Mouse (Mus musculus): ENCODE data around the gene Hlcs.
A peak's percentile ranks its signal among the peaks of the same experiment; 100 is the strongest.
"Not testable (repeated sequence)": the region's sequence is repeated elsewhere in the genome, so short reads cannot be mapped to it uniquely, and the experiment has no call there.

Gene Hlcs

DNA sequence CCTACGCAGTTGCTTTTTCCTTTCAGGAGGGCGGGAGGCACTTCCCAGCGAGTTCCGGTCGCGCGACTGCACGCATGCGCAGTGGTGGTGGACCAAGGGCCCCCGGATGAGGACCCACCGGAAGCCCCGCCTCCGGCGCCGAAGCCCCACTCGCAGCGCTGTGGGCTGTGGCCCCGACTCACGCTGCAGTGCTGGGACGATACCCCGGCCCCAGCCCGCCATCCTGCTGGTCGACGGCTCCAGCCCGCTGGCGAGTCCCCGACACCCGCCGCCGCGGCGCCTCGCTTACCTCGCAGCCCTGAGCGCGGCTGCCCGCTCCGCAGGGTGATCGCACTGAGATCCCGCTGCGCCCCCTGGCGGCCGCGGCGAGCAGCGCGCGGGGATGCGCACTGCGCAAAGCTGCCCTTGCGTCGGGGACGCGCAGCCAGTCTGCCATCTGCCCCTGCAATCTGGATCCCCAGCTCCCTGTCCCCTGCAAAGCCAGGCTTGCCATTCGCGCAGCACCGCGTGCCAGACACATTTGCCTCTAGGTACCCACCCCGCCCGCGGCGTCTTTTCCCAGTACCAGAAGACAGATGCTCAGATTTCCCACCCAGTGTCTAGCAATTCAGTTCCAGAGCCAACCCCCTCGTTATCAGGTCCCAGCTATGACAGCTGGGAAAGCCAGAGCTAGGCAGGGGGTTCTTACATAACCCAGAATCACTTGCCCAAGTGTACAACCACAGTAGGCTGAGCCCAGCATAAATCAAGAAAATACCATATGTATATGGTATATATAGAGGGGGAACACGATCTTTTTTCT is at the start of gene Hlcs:
Gene Hlcs (minus strand): TSS at position 343 of the 802 bp plus-strand sequence.
- peak; percentile 97 to 98 for DNase-seq (ENCODE audit: low spot score in 2 of 2)

DNA sequence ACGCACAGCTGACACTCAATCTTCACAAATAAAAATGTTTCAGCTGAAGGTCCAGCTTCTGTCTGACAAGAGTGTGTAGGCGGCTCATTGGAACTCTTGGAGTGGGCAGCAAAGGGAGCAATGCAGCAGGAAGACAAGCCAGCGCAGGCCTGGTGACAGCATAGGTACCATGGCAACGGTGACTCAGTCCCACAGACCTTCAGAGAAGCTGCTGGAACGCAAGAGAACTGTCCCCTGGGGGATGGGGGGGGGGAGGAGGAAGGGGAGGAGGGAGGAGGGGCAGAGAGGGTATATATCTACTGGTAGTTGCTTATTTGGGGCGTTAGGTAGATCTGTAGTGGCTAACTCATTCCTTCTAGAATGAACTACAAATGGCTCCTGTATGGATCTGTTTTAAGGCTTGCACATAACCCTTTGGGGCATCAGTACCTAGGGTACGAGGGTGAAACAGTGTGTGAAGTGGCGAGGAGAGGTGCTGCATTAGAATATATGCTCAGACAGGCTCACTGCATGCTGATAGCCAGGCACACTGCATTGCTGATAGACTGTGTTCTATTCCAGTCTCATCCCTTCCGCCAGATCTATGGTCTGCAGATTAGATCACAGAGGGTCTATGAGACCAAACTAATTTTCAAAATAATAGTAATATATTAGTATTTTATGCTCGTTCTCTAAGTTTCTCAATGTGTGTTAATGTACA is 49.0 kb upstream of the Hlcs start:
- peak in 1 of 2 experiments; percentile 21 for DNase-seq (ENCODE audit: low spot score in 2 of 2)

DNA sequence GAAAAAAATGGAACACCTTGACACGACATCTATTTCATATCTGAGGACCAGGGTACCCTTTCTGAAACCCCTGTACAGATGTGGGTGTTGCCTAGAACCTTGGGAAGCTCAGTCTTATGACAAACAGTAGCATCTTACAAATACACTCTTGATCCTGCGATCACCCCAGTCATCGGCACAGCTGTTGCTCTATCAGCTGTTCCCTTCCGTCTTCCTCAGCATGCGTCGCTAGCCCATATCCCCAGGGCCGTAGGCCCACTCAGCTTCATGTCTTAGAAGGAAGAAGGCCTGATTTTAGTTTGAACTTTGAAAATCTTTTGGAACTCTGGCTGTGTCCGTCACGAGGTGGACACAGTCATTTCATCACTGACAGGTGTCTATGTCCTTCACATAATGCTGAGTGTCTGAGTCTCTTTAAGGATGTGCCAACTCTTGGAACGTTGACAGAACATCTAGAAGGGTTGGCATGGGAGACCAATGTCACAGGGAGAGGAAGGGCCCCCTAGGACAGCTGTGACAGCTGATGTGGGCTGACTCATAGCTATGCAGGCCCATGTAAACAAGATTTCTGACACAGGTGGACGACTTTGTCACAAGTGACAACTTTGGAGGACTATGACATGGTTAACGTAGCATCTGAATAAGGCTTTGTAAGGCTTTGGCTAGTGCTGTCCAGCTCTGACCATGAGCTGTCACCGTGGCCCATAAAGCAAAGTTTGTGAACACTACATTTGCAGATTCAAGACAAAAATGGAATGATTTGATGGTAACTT is 47.4 kb upstream of the Hlcs start:
- no peak for DNase-seq (ENCODE audit: low spot score in 2 of 2)

DNA sequence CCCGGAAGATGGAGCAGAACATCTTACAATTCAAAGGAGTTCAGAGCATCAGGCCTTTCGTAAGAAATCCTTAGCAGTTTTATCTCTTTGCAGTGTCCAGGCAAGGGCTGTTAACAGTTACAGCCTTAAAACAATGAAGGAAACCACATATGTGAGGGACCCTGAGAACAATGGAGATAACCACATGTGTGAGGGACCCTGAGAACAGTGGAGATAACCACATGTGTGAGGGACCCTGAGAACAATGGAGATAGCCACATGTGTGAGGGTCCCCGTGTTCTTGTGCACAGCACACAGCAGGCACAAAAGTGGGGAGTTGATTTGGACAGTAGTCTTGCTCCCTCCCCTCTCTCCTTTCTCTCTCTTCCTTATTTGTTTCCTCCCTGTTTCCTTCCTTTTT is 44.7 kb upstream of the Hlcs start:
- DNase-seq (ENCODE audit: low spot score in 2 of 2): no peak

DNA sequence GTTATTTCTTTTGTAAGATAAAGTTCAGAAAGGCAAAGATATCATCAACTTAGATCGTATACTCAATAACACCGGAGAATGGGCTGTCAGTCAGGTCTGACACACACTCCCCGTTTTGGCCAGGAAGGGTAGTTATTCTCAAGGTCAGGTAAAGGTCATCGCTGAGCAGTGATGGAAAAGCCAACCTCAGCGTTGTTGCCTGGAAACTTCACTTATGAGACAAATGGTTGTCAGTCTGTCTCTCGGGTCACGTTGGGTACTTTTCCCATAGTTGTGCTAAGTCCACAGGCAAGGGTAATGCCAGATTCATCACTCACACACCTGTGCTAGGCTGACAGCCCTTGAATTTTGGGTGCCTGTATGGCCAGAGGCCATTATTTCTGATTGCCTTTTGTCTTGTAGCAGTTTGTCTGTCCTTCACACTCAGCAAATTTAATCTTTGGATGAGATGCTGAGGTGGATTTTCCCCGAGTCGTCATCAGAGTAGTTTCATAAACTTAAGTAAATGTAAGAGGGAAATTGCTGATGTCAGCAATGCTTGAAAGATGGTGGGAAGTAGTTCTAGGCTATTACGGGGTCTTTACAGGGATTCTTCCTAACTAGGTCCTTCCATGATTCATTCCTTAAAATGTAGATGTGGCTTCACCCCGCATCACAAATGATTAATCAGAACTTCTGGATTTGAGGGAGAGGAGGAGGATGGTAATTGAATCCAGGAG is 43.6 kb upstream of the Hlcs start:
- no peak for DNase-seq (ENCODE audit: low spot score in 2 of 2)

DNA sequence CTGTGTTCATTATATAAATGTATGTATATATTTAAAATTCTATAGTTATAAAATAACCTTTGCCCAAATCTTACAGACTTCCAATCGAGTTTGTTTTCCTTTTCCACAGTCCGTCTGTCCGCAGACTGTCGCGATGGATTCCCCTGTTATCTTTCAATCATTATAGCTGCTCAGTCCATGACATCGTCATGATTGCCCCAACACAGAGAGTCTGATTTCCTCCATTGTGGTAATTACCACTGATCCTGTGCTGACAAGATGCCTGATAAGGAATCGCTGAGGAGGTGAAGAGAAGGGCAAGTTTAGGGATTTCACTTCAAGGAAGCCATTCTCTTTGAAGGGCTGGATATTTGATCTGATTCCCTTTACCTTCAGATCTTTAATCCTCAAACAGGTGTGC is 42.7 kb upstream of the Hlcs start:
- DNase-seq (ENCODE audit: low spot score in 2 of 2): no peak

DNA sequence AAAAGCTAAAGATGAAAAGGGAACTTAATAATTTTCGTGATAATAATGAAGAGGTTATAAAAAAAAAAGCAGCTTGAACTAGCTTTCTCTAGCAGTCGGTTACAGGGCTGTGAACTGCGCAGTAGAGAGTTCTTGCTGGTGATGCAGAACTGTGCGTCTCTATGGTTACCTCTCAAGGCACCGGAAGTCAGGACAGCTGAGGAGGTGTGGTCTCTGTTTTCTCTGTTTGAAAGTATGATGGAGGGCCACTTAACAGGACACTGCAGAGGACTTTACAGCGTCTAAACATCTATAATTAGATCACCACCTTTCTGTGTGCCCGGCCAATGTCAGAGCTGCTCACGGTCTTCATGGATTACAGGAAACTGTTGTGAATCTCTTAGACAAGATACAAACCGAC is 41.1 kb upstream of the Hlcs start:
- peak in 1 of 2 experiments; percentile 43 for DNase-seq (ENCODE audit: low spot score in 2 of 2)

DNA sequence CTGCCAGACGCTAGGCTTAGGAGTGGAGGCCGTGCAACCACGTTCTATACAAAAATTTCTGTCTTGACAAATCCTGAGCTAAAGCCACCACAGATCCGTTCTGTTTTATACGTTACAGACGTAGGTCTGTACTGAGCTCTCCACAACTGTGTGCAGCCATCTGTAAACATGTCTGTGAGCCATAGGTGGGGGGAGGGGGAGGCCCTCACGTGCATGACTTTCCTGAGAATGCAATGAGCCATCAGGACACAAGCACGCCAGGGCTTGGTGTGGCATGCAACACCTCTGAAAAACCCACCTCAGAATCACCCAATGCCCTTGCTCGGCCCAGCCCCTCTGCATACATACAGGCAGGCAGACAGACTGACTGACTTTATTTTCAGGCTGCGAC is 36.9 kb upstream of the Hlcs start:
- peak in 1 of 2 experiments; percentile 26 for DNase-seq (ENCODE audit: low spot score in 2 of 2)

DNA sequence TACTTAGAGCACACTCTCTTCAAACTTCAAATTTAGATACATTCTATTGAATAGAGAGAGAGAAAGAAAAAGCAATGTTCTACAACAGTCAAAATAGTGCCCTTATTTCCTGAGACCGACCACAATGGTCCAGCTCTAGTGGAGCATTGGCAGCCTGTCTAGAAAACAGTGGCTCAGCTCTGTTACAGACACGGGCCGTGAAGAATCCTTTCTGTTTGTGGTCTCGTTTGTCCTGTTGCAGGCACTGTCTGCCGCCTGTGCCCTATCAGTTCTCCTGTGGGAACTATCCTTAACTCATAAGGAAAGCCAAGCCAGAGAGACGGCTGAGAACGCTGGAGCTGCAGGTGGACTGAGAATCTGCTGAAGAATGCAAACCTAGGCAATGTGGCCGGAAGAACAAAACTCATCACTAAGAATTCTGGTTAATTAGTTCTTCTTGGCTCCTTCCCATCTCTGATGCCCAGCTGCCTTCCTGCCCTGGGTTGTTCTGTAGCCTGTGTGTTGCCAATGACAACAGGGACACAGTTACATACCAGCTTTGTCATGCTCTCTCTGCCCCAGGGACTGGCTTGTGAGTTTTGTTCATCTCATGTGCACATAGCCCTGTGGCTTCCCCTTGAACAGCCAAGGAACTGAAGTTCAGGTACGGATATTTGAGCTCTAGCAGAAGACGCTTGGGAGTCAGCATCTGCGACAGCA is 36.4 kb upstream of the Hlcs start:
- DNase-seq (ENCODE audit: low spot score in 2 of 2): no peak

DNA sequence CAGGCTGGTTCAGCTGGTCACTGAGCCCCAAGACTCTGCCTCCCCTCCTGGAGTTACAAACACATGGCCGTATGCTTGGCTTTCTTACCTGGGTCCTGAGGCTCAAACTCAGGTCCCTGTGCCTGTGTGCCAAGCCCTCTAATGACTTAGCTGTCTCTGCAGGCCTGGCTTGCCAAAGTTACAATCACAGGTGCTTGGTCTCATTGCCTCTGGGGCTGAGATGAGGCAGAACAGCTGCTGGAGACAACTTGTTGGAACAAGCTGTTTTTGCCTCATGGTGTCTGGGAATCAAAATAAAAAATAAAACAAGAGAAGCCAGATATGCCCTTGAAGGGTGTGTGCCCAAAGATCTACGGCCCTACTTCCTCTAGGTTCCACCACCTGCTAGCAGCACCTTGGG is 35.4 kb upstream of the Hlcs start:
- DNase-seq (ENCODE audit: low spot score in 2 of 2): no peak

DNA sequence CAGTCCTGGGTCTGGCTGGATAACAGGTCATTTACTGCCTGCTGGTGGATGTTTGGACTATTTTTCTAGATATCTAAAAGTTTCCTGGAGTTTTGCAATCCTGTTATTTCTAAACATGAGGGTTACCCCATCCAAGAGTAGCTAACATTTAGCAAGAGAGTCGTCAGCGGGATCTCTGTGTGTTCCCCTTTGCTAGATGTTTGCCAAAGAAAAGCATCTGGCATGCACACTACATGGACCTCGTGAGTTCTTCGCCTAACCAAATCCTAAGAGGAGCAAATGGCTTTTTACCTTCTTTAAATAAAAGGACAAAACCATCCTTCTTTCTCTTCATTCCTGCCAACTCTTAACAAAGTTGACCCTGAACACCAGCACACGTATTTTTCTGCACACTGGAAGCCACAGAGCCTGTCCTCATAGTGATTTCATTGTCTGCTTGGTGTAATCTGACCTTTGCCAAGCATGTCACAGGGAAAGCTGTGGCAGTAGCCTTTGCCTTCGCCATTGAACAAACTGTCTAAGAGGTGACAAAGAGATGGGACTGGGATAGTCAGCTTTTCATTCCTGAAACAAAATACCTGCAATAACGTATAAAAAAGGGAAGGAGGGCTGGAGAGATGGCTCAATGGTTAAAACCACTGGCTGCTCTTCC is 33.8 kb upstream of the Hlcs start:
- DNase-seq (ENCODE audit: low spot score in 2 of 2): no peak

DNA sequence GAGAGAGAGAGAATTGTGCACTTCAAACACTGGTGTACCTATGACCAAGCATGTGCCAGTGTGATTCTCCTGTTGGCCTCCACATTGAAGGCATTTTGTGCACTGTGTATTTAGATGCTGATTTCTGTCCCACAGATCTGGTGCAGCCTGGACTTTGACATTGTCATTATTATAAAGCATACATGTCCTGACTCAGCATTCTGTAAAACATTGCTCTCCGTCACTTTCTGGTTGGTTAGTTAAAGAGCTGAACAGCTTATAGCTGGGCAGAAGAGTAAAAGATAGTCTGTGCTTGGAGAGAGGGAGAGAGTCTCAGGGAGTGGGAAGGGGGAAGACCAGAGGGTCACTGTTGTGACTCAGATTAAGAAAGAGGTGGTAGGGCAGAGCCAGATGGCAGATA is 32.4 kb upstream of the Hlcs start:
- no peak for DNase-seq (ENCODE audit: low spot score in 2 of 2)

DNA sequence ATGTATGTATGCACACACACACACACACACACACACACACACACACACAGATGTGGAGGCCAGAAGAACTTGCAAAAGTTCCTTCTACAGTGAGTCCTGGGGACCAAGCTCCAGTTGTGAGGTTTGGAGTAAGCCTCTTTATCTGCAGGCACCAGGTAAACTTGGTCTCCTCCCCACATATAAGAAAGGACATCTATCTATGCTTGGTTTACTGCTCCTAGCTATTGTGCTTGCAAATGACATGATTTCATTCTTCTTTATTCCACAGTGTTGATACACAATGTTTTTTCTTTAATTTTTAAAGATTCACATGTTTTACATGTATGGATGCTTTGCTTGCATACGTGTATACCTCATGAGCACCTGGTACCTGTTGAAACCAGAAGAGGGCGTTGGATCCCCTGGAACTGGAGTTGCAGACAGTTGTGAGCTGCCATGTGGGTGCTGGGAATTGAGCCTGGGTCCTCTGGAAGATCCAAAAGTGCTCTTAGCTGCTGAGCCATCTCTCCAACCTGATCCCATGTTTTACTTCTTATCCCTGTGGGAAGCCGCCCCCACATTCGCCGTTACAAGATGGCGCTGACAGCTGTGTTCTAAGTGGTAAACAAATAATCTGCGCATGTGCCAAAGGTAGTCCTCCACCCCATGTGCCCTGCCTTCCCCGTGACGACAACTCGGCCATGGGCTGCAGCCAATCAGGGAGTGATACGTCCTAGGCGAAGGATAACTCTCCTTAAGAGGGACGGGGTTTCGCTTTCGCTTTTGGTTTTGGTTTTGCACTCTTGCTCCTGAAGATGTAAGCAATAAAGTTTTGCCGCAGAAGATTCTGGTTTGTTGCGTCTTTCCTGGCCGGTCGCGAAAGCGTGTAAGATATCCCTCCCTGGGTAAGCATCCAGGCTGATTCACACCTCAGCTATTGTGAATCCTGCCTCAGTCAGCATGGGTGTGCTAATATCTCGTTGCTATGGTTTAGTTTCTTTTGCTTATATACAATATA is 26.1 kb upstream of the Hlcs start:
- not testable (repeated sequence) for DNase-seq (ENCODE audit: low spot score in 2 of 2)

DNA sequence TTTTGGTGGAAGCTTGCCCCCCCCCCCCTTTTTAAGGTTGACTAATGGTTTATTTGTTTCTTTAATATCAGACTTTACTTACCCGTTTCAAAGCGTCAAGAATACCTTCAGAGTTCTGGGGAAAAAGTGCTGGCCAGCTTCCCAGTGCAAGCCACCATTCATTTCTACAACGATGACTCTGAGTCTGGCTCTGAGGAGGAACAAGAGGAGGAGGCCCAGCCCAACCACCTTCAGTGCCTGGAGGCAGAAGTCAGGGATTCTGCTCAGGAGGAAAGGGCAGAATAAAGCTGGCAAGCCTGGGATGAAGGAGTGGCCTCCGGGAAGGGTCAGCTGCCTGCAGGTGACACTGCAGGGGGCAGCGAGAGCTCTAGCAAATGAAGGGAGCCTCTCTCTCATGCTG is 22.3 kb upstream of the Hlcs start:
- no peak for DNase-seq (ENCODE audit: low spot score in 2 of 2)

DNA sequence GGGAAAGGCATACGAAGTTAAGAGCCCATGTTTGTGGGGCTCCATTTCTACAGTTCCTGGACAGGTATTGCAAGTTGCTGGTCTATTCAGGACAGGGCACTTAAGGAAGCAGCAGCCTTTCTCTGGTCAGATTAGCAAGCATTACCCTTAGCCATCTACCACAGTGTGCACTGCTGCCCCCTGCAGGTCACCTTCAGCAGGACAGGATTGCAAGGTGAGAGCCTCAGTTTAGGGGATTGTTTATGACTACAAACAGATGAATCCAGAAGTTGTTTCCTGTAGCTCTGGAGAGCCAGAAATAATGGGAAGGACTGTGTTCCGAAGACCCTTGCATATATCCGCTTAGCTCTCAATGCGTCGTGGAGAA is 18.5 kb upstream of the Hlcs start:
- DNase-seq (ENCODE audit: low spot score in 2 of 2): peak; percentile 68 to 87

DNA sequence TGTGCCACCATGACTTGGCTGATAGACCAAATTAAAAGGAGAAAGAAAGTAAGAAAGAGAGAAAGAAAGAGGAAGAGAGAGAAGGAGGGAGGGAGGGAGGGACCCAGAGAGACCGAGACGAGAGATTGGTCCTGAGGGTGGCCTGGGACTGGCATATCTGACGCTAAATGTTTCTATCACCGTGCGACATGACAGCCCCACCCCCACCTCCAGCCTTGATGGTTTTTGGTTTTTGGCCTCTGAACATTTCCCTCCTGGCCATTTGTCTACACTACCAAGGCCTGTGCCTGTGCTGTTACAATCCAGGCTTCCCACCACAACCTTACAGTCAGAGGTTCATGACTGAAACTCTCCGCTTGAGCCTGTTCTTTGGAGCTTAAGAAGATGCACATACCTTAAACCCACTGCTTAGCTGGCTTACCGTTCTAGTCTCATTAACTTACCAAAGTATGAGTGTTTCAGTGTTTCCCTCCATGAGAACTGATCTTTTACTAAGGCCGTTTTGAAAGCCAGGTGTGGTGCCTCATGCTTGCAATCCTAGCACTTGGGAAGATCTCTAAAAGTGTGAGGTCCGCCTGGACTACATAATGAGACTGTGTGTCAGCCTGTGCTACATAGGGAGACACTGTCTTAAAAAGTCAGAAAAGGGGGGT is 18.0 kb upstream of the Hlcs start:
- DNase-seq (ENCODE audit: low spot score in 2 of 2): no peak

DNA sequence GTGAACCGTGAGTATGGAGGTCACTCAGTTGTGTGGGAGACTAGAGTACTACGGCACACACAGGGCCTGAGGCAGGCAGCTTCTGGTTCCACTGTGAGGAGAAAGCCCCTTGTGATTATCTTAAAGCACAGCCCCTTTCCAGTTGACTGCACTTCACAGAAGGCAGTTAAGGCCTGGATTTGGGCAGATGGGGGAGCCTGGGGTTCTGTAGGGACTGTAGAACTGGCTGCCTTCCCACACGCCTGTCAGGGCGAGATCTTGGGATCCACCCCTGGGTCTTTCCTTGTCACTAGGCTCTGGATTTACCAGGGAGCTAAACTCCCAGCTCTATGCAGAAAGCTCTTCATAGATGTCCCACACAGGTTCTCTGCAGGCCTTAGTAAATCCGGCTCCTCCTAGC is 17.1 kb upstream of the Hlcs start:
- DNase-seq (ENCODE audit: low spot score in 2 of 2): no peak

DNA sequence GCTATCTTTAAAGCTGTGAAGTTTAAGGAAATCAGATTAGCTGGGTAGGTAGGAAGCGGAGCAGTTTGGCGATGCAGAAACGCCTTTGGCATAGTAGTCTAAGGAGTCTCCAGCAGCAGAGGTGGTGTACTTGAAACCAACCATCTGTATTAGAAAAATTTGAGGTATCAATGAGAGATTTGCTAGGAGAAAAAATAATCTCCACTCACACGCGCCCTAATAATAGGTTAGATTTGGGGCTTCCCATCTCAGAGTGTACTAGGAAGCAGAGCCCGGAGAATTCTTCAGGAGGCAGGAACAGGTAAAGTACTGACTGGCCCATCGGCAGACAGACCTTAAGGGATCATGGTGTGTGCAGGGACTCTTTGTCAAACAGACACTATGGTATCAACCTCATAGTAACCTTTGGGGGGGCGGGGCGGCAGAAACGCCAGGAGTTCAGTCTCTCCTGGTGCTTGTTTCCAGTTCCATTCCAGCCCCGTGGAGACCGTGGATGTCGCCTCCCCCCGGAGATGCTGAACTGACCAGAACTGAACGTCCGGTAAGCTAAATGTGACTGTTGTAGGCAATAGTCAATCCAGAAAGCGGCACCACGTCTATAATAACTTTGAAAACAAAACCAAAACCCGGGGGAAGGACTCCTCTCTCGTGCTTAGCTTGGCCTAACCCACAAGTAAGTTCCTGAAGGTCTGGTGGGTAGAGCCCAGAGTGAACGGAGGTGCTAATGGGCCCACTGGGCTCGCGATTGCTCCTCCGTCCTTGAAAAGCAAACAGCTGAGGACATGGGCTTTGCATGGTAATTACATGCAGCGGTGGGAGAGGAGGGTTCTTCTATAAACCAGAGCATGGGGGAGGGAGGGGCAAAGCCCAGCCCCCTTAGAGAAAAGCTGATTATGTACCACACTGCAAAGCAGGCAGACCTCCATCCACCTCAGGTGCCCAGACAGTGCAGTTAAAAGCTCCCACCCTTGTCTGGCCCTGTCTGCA is 15.8 kb upstream of the Hlcs start:
- no peak for DNase-seq (ENCODE audit: low spot score in 2 of 2)
